Mouse (Mus musculus): ENCODE results near the gene Gm21304.
"Not testable (repeated sequence)": the region's sequence is repeated elsewhere in the genome, so short reads cannot be mapped to it uniquely, and the experiment has no call there.

Gm21304 gene

GRCm38 (mm10) chr10:104168215-104168614 lies at the start of gene Gm21304:
Gene Gm21304 (plus strand): TSS chr10:104168515.
- not testable (repeated sequence) for H3K36me3 ChIP-seq (ENCODE audit: insufficient read depth, low read length)

DNA sequence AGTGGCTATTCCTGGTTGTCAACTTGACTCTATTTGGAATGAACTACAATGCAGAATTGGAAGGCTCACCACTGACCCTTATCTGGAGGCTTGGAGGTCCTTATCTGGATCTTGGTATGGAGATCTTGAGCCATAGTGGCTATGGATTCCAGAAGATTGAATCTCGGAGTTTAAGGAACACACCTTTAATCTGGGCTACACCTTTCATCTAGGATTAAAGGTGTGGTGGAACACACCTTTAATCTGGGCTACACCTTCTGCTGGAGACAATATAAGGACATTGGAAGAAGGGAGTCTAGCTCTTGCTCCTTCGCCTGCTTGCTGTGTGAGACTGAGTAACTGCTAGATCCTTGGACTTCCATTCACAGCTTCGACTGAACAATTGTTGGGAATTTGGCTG lies 25.6 kb upstream of the Gm21304 start, which contains the start of gene Gm21293:
TSS of gene Gm21293 (plus strand) at position 301 of the 400 bp plus-strand sequence.
- not testable (repeated sequence) for H3K4me1 ChIP-seq (replicated peaks; ENCODE audit: low read depth, low read length); H3K4me3 ChIP-seq (replicated peaks; ENCODE audit: low read length); H3K9me3 ChIP-seq (ENCODE audit: low read length); H3K27me3 ChIP-seq (ENCODE audit: insufficient read depth, low read length); H3K36me3 ChIP-seq (ENCODE audit: insufficient read depth, low read length)

More at GRCm38 (mm10) chr10:104168215-104168614, at the start of gene Gm21304:
- H3K4me3 ChIP-seq (replicated peaks; ENCODE audit: low read length); H3K9me3 ChIP-seq (ENCODE audit: low read length); H3K4me1 ChIP-seq (replicated peaks; ENCODE audit: low read depth, low read length); H3K27me3 ChIP-seq (ENCODE audit: insufficient read depth, low read length): not testable (repeated sequence)

GRCm38 (mm10) chr10:104151197-104151596 lies 17.1 kb upstream of the Gm21304 start, which contains the start of gene Gm6763:
Gene Gm6763 (plus strand): TSS chr10:104151497.
- H3K4me1 ChIP-seq (replicated peaks; ENCODE audit: low read depth, low read length); H3K27me3 ChIP-seq (ENCODE audit: insufficient read depth, low read length); H3K4me3 ChIP-seq (replicated peaks; ENCODE audit: low read length); H3K36me3 ChIP-seq (ENCODE audit: insufficient read depth, low read length); H3K9me3 ChIP-seq (ENCODE audit: low read length): not testable (repeated sequence)

DNA sequence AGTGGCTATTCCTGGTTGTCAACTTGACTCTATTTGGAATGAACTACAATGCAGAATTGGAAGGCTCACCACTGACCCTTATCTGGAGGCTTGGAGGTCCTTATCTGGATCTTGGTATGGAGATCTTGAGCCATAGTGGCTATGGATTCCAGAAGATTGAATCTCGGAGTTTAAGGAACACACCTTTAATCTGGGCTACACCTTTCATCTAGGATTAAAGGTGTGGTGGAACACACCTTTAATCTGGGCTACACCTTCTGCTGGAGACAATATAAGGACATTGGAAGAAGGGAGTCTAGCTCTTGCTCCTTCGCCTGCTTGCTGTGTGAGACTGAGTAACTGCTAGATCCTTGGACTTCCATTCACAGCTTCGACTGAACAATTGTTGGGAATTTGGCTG lies 8.6 kb upstream of the Gm21304 start, which contains the start of gene Gm8764:
TSS of gene Gm8764 (plus strand) at position 301 of the 400 bp plus-strand sequence.
- not testable (repeated sequence) for H3K4me3 ChIP-seq (replicated peaks; ENCODE audit: low read length); H3K4me1 ChIP-seq (replicated peaks; ENCODE audit: low read depth, low read length); H3K27me3 ChIP-seq (ENCODE audit: insufficient read depth, low read length); H3K9me3 ChIP-seq (ENCODE audit: low read length); H3K36me3 ChIP-seq (ENCODE audit: insufficient read depth, low read length)

DNA sequence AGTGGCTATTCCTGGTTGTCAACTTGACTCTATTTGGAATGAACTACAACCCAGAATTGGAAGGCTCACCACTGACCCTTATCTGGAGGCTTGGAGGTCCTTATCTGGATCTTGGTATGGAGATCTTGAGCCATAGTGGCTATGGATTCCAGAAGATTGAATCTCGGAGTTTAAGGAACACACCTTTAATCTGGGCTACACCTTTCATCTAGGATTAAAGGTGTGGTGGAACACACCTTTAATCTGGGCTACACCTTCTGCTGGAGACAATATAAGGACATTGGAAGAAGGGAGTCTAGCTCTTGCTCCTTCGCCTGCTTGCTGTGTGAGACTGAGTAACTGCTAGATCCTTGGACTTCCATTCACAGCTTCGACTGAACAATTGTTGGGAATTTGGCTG lies 8.4 kb downstream of the Gm21304 start, which contains the start of gene Gm21312:
TSS of gene Gm21312 (plus strand) at position 301 of the 400 bp plus-strand sequence.
- not testable (repeated sequence) for H3K4me1 ChIP-seq (replicated peaks; ENCODE audit: low read depth, low read length); H3K4me3 ChIP-seq (replicated peaks; ENCODE audit: low read length); H3K9me3 ChIP-seq (ENCODE audit: low read length); H3K36me3 ChIP-seq (ENCODE audit: insufficient read depth, low read length); H3K27me3 ChIP-seq (ENCODE audit: insufficient read depth, low read length)

DNA sequence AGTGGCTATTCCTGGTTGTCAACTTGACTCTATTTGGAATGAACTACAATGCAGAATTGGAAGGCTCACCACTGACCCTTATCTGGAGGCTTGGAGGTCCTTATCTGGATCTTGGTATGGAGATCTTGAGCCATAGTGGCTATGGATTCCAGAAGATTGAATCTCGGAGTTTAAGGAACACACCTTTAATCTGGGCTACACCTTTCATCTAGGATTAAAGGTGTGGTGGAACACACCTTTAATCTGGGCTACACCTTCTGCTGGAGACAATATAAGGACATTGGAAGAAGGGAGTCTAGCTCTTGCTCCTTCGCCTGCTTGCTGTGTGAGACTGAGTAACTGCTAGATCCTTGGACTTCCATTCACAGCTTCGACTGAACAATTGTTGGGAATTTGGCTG lies 16.9 kb downstream of the Gm21304 start, which contains the start of gene Gm20765:
TSS of gene Gm20765 (plus strand) at position 301 of the 400 bp plus-strand sequence.
- H3K9me3 ChIP-seq (ENCODE audit: low read length); H3K4me1 ChIP-seq (replicated peaks; ENCODE audit: low read depth, low read length); H3K36me3 ChIP-seq (ENCODE audit: insufficient read depth, low read length); H3K4me3 ChIP-seq (replicated peaks; ENCODE audit: low read length); H3K27me3 ChIP-seq (ENCODE audit: insufficient read depth, low read length): not testable (repeated sequence)

- H3K36me3 ChIP-seq (ENCODE audit: insufficient read depth, low read length); H3K4me1 ChIP-seq (replicated peaks; ENCODE audit: low read depth, low read length); H3K27me3 ChIP-seq (ENCODE audit: insufficient read depth, low read length); H3K9me3 ChIP-seq (ENCODE audit: low read length); H3K4me3 ChIP-seq (replicated peaks; ENCODE audit: low read length): not testable (repeated sequence)
These were observed 25.4 kb downstream of the Gm21304 start, which contains the start of gene Gm4340 for GRCm38 (mm10) chr10:104193742-104194141. Gene Gm4340 (plus strand): TSS chr10:104194042.

- no peak overlapping the region for H3K4me3 ChIP-seq (replicated peaks; ENCODE audit: low read length)
- no peaks in the 10 kb centered on the region for H3K27me3 ChIP-seq (ENCODE audit: insufficient read depth, low read length)
- H3K9me3 ChIP-seq (ENCODE audit: low read length): no peaks in the 10 kb centered on the region
- H3K36me3 ChIP-seq (ENCODE audit: insufficient read depth, low read length): no peaks in the 10 kb centered on the region
- no peaks in the 10 kb centered on the region for H3K4me1 ChIP-seq (replicated peaks; ENCODE audit: low read depth, low read length)
- no peak for TF ChIP-seq NANOG (IDR thresholded peaks at IDR 0.05; ENCODE audit: borderline replicate concordance, low read length)
- TF ChIP-seq POU5F1 (IDR thresholded peaks at IDR 0.05; ENCODE audit: borderline replicate concordance, low read length): no peak
- TF ChIP-seq CTCF (conservative IDR thresholded peaks at IDR 0.05; ENCODE audit: low read length): no peak
These were observed 41.3 kb downstream of the Gm21304 start for GRCm38 (mm10) chr10:104209655-104210054.

- H3K4me3 ChIP-seq (replicated peaks; ENCODE audit: low read length): no peak overlapping the region
- H3K9me3 ChIP-seq (ENCODE audit: low read length): no peaks in the 10 kb centered on the region
- no peaks in the 10 kb centered on the region for H3K27me3 ChIP-seq (ENCODE audit: insufficient read depth, low read length)
- H3K4me1 ChIP-seq (replicated peaks; ENCODE audit: low read depth, low read length): no peaks in the 10 kb centered on the region
- TF ChIP-seq CTCF (conservative IDR thresholded peaks at IDR 0.05; ENCODE audit: low read length) (no peak), NANOG (IDR thresholded peaks at IDR 0.05; ENCODE audit: borderline replicate concordance, low read length) (no peak), POU5F1 (IDR thresholded peaks at IDR 0.05; ENCODE audit: borderline replicate concordance, low read length) (no peak)
- H3K36me3 ChIP-seq (ENCODE audit: insufficient read depth, low read length): no peaks in the 10 kb centered on the region
These were observed 42.1 kb downstream of the Gm21304 start for GRCm38 (mm10) chr10:104210268-104210990.

GRCm38 (mm10) chr10:104214527-104214926 lies 46.2 kb downstream of the Gm21304 start:
- Histone ChIP-seq H3K27me3 (ENCODE audit: insufficient read depth, low read length) (no peaks in the 10 kb centered on the region), H3K36me3 (ENCODE audit: insufficient read depth, low read length) (no peaks in the 10 kb centered on the region), H3K4me1 (replicated peaks; ENCODE audit: low read depth, low read length) (no peaks in the 10 kb centered on the region), H3K9me3 (ENCODE audit: low read length) (no peaks in the 10 kb centered on the region), H3K4me3 (replicated peaks; ENCODE audit: low read length) (no peak overlapping the region)
- TF ChIP-seq CTCF (conservative IDR thresholded peaks at IDR 0.05; ENCODE audit: low read length) (no peak), NANOG (IDR thresholded peaks at IDR 0.05; ENCODE audit: borderline replicate concordance, low read length) (no peak), POU5F1 (IDR thresholded peaks at IDR 0.05; ENCODE audit: borderline replicate concordance, low read length) (no peak)

All from E14TG2a.4 (cell line).